Comparison of ENCODE assay signal across 28 mouse cellular contexts in genomic region chr11:97380036-97380435, GRCm38 (mm10). TPM values are rescaled to one million over a fixed set of nuclear protein-coding genes. Genes with fewer than 3 reads are reported as not detected.
DNase-seq lines count a peak whose midpoint lies in the region; TF ChIP-seq lines count a peak whose summit lies in the region.
"Had no signal": no experiment of that assay in that cellular context is flagged by ENCODE, and none has a peak within 500 bp of the region (broad histone marks: within the 10 kb centered on the region; RNA-seq: fewer than 3 reads in every experiment).

No protein-coding gene starts in this region.

- no peaks in the 10 kb centered on the region for H3K27me3 ChIP-seq in kidney, adult 2 months (replicated peaks; ENCODE audit: control insufficient read depth, insufficient read depth, low read length)
- H3K27me3 ChIP-seq in testis, adult 2 months (ENCODE audit: control insufficient read depth, insufficient read depth, low read length): no peaks in the 10 kb centered on the region
- H3K27me3 ChIP-seq: embryonic facial prominence, embryonic 13.5 days; forebrain, embryonic 12.5 days; forebrain, embryonic 15.5 days; heart, embryonic 12.5 days; heart, embryonic 15.5 days had no signal

- peaks cover 3% of the 10 kb centered on the region; the same call in 1 of the 2 replicates for H3K36me3 ChIP-seq in kidney, adult 2 months (ENCODE audit: control insufficient read depth, insufficient read depth, low read length)
- H3K36me3 ChIP-seq in testis, adult 2 months (ENCODE audit: control insufficient read depth, insufficient read depth, low read length): peaks cover 8% of the 10 kb centered on the region

- 44% methylated on average over 3 of the region's 3 CpGs for WGBS in kidney, adult 2 months

- H3K4me1 ChIP-seq in kidney, adult 2 months (ENCODE audit: control insufficient read depth, insufficient read depth, low read length): peaks cover 21% of the 10 kb centered on the region; the same call in 1 of the 2 replicates
- no peaks in the 10 kb centered on the region for H3K4me1 ChIP-seq in testis, adult 2 months (ENCODE audit: control insufficient read depth, insufficient read depth, low read length)
- H3K4me1 ChIP-seq: embryonic facial prominence, embryonic 10.5 days; embryonic facial prominence, embryonic 13.5 days; forebrain, embryonic 12.5 days; heart, embryonic 12.5 days; heart, embryonic 15.5 days had no signal

- DNase-seq in kidney, adult 2 months: peak; percentile 86
- no peak for DNase-seq in kidney, adult 18-20 months
- peak; percentile 28 for DNase-seq in kidney, postnatal 10 days
- DNase-seq in kidney, adult 11 months: no peak
- no peak for DNase-seq in layer of hippocampus, adult 2 months (ENCODE audit: low spot score in 2 of 2)
- DNase-seq in layer of hippocampus, adult 18-20 months (ENCODE audit: low spot score in 2 of 2): no peak
- DNase-seq in testis, postnatal 10 days (ENCODE audit: low spot score): no peak
- DNase-seq: adrenal gland, adult 8-10 months; adrenal gland, postnatal 25 days; cerebellum, adult 11-12 months; cerebellum, adult 8-10 months; cerebellum, postnatal 10 days; cerebellum, postnatal 36 days; embryo, embryonic 11 days; gastrocnemius, postnatal 25 days; heart, adult 18-20 months; heart, postnatal 10 days; heart, postnatal 36 days had no signal

- no peak for TF ChIP-seq POLR2A in kidney, adult 2 months (IDR thresholded peaks at IDR 0.05; ENCODE audit: low read depth, low read length)
- TF ChIP-seq POLR2A in testis, adult 2 months (IDR thresholded peaks at IDR 0.05; ENCODE audit: control insufficient read depth, low read depth, low read length): no peak

- no peak for TF ChIP-seq CTCF in kidney, adult 2 months (conservative IDR thresholded peaks at IDR 0.05; ENCODE audit: insufficient read depth, insufficient read length, low read depth, low read length)
- no peak for TF ChIP-seq CTCF in layer of hippocampus, adult 2 months (conservative IDR thresholded peaks at IDR 0.05)
- TF ChIP-seq CTCF in testis, adult 2 months (IDR thresholded peaks at IDR 0.05; ENCODE audit: control insufficient read depth, insufficient read depth, insufficient replicate concordance, low read depth, low read length): no peak

- H3K4me3 ChIP-seq in kidney, adult 2 months (ENCODE audit: insufficient read depth, low read depth, low read length): no peak overlapping the region
- H3K4me3 ChIP-seq in layer of hippocampus, adult 2 months: no peak overlapping the region
- H3K4me3 ChIP-seq in testis, adult 2 months (ENCODE audit: control insufficient read depth, low read depth, low read length): peak overlapping the region; percentile 25
- H3K4me3 ChIP-seq: embryonic facial prominence, embryonic 10.5 days; embryonic facial prominence, embryonic 13.5 days; erythroblast, embryonic 14.5 days; forebrain, embryonic 12.5 days; forebrain, embryonic 15.5 days; heart, embryonic 12.5 days; heart, embryonic 15.5 days; hindbrain, embryonic 10.5 days had no signal

- no peak overlapping the region for H3K27ac ChIP-seq in kidney, adult 2 months (ENCODE audit: insufficient read depth, low read depth, low read length)
- H3K27ac ChIP-seq in layer of hippocampus, adult 2 months: peak overlapping the region; percentile 54; the same call in 1 of the 2 replicates
- H3K27ac ChIP-seq in testis, adult 2 months (ENCODE audit: control insufficient read depth, insufficient read depth, low read depth, low read length): no peak overlapping the region
- H3K27ac ChIP-seq: embryonic facial prominence, embryonic 10.5 days; embryonic facial prominence, embryonic 13.5 days; forebrain, embryonic 12.5 days; forebrain, embryonic 15.5 days; heart, embryonic 15.5 days; hindbrain, embryonic 10.5 days had no signal

RNA-seq across cellular contexts. Expression of gene Socs7, which starts 17.7 kb away (rescaled TPM):
- 12.9 and 13.5 TPM in 2 replicates for polyA plus RNA-seq in kidney, adult 2 months (2012; rRNA removed)
- total RNA-seq in layer of hippocampus, adult 2 months (2021): 10 to 100 TPM; 79.5 to 79.7 TPM
- 10 to 100 TPM; 81.5 to 85.4 TPM for total RNA-seq in layer of hippocampus, adult 18-20 months (2021)
- polyA plus RNA-seq in testis, adult 2 months (2012; rRNA removed): 90.3 and 96.2 TPM in 2 replicates

RNA-seq across cellular contexts. Expression of gene Gpr179, which starts 28.2 kb away (rescaled TPM):
- polyA plus RNA-seq in kidney, adult 2 months (2012; rRNA removed): 0.08 TPM in 2 replicates
- total RNA-seq in layer of hippocampus, adult 2 months (2021): under 1 TPM; 0.20 to 0.33 TPM
- under 1 TPM; 0.13 to 0.40 TPM for total RNA-seq in layer of hippocampus, adult 18-20 months (2021)
- 0.95 and 0.97 TPM in 2 replicates for polyA plus RNA-seq in testis, adult 2 months (2012; rRNA removed)
- total RNA-seq: heart, adult 18-20 months had no signal
- polyA plus RNA-seq: erythroblast, embryonic 14.5 days had no signal

RNA-seq across cellular contexts. Expression of gene Arhgap23, which starts 35.3 kb away (rescaled TPM):
- polyA plus RNA-seq in kidney, adult 2 months (2012; rRNA removed): 14.9 and 17.1 TPM in 2 replicates
- 10 to 100 TPM; 66.0 to 74.1 TPM for total RNA-seq in layer of hippocampus, adult 2 months (2021)
- 10 to 100 TPM; 79.8 to 88.1 TPM for total RNA-seq in layer of hippocampus, adult 18-20 months (2021)
- 27.7 and 30.5 TPM in 2 replicates for polyA plus RNA-seq in testis, adult 2 months (2012; rRNA removed)
- polyA plus RNA-seq: activated CD4-positive, CD25-positive, alpha-beta regulatory T cell, adult 4 months had no signal

Comparison
In these comparisons a context has a peak if more than half of its experiments do, and no peak if none do; other contexts are left out.
1. DNase-seq: peak in kidney, adult 2 months (single experiment) and kidney, postnatal 10 days (single experiment); none in kidney, adult 18-20 months (single experiment), kidney, adult 11 months (single experiment), layer of hippocampus, adult 2 months (0 of 2), layer of hippocampus, adult 18-20 months (0 of 2) and testis, postnatal 10 days (single experiment).